Mouse (Mus musculus) brain, adult 10 weeks (tissue): ENCODE results near the gene Zfp638. TPM values are rescaled to one million over a fixed set of nuclear protein-coding genes. Genes with fewer than 3 reads are reported as not detected.

ENCODE experiments used
- polyA plus RNA-seq: library from polyadenylated mRNA; stranded (reverse); fragments of 350-450 nt; fragmentation: Illumina TruSeq; extraction: RNeasy Lipid Tissue Mini Kit (QIAGEN cat#74804); gene quantifications from one replicate; pipeline ENCODE4 v1.2.3, GENCODE M21; 2015; ENCODE audit warnings: low read depth, low replicate concordance

Zfp638 gene
- polyA plus RNA-seq: 71.8 TPM

GRCm38 (mm10) chr6:83866954-83867597 lies at the start of gene Zfp638:
TSS of gene Zfp638 (plus strand) at chr6:83867109.

GRCm38 (mm10) chr6:83831606-83832123 lies 35.2 kb upstream of the Zfp638 start, which contains the start of gene Paip2b:
TSS of gene Paip2b (minus strand) at chr6:83831741.

GRCm38 (mm10) chr6:84008363-84009171 lies 141.7 kb downstream of the Zfp638 start, which contains the start of gene Dysf:
TSS of gene Dysf (plus strand) at chr6:84008590.

Other genes with a start within 250 kb of the Zfp638 start
- gene Clec4f, start 210.9 kb upstream of the Zfp638 start, polyA plus RNA-seq: not detected
- gene Cd207, start 189.3 kb upstream of the Zfp638 start, polyA plus RNA-seq: not detected
- not detected for gene Vax2, start 155.8 kb upstream of the Zfp638 start, polyA plus RNA-seq
- gene Atp6v1b1, start 124.1 kb upstream of the Zfp638 start, polyA plus RNA-seq: not detected
- not detected for gene Ankrd53, start 104.5 kb upstream of the Zfp638 start, polyA plus RNA-seq
- gene Tex261, start 91.3 kb upstream of the Zfp638 start, polyA plus RNA-seq: 31.9 TPM
- 56.7 TPM for gene Nagk, start 72.1 kb upstream of the Zfp638 start, polyA plus RNA-seq
- gene Paip2b, start 35.4 kb upstream of the Zfp638 start, polyA plus RNA-seq: 65.2 TPM
- gene Dysf, start 141.5 kb downstream of the Zfp638 start, polyA plus RNA-seq: 1.5 TPM